Mouse (Mus musculus): ENCODE measurements at regions not wholly inside any gene's neighbourhood (a gene's known extent, or its start where the extent isn't known, plus 50 kb on each side); places are given as distances from the start of the nearest gene placed in this dataset.

DNA sequence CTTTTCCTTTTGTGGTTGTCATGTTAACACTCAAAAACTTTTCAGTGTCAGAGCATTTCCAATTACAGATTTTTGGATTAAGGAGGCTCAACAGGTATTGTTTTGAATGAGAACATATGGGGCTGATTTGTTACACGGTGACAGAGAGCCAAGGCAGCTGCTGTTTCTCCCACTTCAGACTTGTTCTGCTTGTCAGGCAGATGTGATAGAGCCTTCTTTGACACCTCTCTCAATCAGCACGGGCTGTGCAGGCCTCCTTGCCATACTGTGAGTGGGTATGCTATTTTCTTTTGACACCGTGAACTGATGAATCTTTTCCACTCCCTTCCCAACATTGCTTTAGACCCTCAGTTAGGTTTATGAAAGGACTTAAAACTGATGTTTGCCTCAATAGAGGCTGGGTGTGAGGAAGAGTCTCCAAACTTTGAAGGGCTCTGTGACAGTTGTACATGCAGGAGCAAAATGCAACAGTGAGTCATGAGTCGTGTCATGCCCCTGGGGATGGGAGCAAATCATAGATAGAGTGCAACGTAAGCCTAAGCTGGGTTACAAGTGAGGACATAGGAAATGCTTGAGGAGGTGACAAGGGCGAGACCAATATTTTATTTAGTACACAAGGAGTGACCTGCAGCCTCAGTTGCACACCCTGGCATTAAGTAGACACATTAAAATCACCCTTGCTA lies 317.4 kb downstream of the Ccser2 start:
- no peaks in the 10 kb centered on the region for H3K4me1 ChIP-seq (ENCODE audit: control insufficient read depth, insufficient read depth, low read length)
- H3K4me3 ChIP-seq (ENCODE audit: insufficient read depth, low read depth, low read length) = no peak overlapping the region
- no peak overlapping the region for H3K27ac ChIP-seq (ENCODE audit: insufficient read depth, low read depth, low read length)
- no peak for TF ChIP-seq POLR2A (IDR thresholded peaks at IDR 0.05; ENCODE audit: insufficient read depth, low read depth, low read length)
- TF ChIP-seq CTCF (IDR thresholded peaks at IDR 0.05; ENCODE audit: insufficient read depth, low read depth, low read length) = no peak
- WGBS = 86% methylated on average over 6 of the region's 6 CpGs

DNA sequence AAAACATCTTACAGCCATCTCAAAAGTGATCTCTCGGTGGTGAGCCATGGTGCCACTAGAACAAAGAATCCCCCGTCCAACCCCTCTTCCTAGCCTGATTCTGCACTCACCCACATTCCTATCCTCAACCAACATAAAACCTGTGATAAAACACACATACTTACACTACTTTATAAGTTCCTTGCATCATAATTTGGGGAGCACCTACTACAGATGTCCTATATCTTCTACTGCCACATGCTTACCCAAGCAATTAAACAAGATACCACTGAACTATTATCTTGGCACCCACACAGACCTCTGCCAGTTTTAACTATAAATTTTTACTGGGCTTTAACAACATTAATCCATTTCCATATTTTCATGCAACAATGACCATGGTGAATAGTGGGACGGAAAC lies 321.9 kb downstream of the Ccser2 start:
- 92% methylated on average over 3 of the region's 3 CpGs for WGBS
- no peak for TF ChIP-seq POLR2A (IDR thresholded peaks at IDR 0.05; ENCODE audit: insufficient read depth, low read depth, low read length)
- TF ChIP-seq CTCF (IDR thresholded peaks at IDR 0.05; ENCODE audit: insufficient read depth, low read depth, low read length) = no peak
- H3K27ac ChIP-seq (ENCODE audit: insufficient read depth, low read depth, low read length) = no peak overlapping the region

DNA sequence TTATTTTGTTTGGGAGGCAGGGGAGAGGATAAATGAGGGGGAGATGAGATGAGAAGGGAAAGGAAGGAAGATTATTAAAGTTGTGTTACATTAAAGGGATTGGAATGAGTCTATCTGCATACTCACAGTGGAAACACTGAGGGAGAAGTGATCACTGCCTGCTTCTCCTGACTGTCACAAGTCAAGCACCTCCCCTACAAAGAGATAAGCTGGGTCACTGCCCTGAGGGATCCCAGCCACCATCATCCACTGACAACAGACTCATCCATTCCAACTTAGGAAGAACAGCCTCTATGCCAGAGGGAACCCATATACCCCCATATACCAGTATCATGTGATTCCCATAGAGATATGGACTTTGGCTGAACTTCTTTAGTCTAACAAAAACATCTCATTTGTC lies 322.3 kb downstream of the Ccser2 start:
- Histone ChIP-seq H3K27ac (ENCODE audit: insufficient read depth, low read depth, low read length) (no peak overlapping the region), H3K4me3 (ENCODE audit: insufficient read depth, low read depth, low read length) (no peak overlapping the region), H3K4me1 (ENCODE audit: control insufficient read depth, insufficient read depth, low read length) (no peaks in the 10 kb centered on the region)
- TF ChIP-seq CTCF (IDR thresholded peaks at IDR 0.05; ENCODE audit: insufficient read depth, low read depth, low read length) (no peak), POLR2A (IDR thresholded peaks at IDR 0.05; ENCODE audit: insufficient read depth, low read depth, low read length) (no peak)

More for the DNA sequence above, 321.9 kb downstream of the Ccser2 start:
- no peaks in the 10 kb centered on the region for H3K4me1 ChIP-seq (ENCODE audit: control insufficient read depth, insufficient read depth, low read length)
- H3K4me3 ChIP-seq (ENCODE audit: insufficient read depth, low read depth, low read length) = no peak overlapping the region

DNA sequence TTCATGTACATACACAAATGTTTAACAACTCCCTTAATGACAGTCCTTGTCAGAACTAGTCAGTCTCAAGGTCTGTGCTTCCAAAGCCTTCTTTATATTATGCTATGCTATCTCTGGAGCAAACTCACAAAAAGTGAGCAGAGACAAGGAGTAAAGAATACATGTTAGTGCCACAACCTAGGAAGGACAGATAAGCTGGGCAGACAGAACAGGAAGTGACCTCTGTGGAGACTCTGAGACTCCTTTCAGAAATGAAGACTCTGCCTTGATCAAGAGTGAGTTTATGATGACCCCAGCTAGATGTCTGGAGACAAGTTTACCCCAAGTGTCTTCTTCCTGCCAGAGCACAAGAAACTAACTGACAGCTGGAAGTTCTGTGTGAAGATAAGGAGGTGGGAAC lies 343.8 kb downstream of the Ccser2 start:
- Histone ChIP-seq H3K4me3 (ENCODE audit: insufficient read depth, low read depth, low read length) (no peak overlapping the region), H3K4me1 (ENCODE audit: control insufficient read depth, insufficient read depth, low read length) (no peaks in the 10 kb centered on the region), H3K27ac (ENCODE audit: insufficient read depth, low read depth, low read length) (no peak overlapping the region; the same call in 1 of the 2 replicates)
- TF ChIP-seq CTCF (IDR thresholded peaks at IDR 0.05; ENCODE audit: insufficient read depth, low read depth, low read length) (no peak), POLR2A (IDR thresholded peaks at IDR 0.05; ENCODE audit: insufficient read depth, low read depth, low read length) (no peak)

DNA sequence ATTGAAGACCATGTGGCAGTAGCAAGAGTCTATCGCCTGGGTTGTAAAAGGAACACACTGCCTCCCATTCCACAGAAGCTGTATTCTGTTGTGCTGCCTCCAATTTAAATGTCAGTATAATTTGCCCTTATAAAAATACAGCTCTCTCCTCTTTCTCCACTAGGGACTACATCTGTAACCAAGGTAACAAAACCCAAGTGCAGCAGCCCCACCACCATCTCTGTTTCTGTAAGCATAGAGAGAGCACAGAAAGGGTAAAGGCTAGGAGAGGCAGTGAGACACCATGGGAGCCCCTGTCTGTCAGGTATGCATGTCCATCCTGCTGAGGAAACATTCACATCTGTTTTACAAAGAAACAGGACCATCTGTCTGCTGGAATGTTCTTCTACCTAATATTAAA lies 344.4 kb downstream of the Ccser2 start:
- TF ChIP-seq POLR2A (IDR thresholded peaks at IDR 0.05; ENCODE audit: insufficient read depth, low read depth, low read length) (no peak), CTCF (IDR thresholded peaks at IDR 0.05; ENCODE audit: insufficient read depth, low read depth, low read length) (no peak)
- H3K4me3 ChIP-seq (ENCODE audit: insufficient read depth, low read depth, low read length) = no peak overlapping the region
- peak overlapping the region; percentile 82 for H3K27ac ChIP-seq (ENCODE audit: insufficient read depth, low read depth, low read length)
- 44% methylated on average over 1 of the region's 1 CpGs for WGBS
- no peaks in the 10 kb centered on the region for H3K4me1 ChIP-seq (ENCODE audit: control insufficient read depth, insufficient read depth, low read length)

DNA sequence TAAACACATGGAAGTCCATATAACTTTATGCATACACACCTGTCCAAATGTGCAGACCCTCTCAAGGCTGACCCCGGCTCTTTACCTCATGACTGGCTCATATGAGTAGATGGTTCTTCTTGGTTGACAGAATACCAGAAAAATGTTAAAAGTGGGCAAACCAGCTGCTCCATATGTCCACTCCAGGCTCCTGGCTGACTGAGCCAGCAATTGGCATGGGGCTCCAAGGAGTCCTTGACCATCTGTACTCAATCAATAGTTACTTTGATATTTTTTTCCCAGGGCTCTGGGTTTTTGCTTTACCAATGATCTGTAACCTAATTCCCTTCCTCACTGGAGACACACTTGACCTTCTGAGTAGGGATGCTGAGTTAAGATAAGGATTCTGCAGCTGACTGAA lies 345.5 kb downstream of the Ccser2 start:
- WGBS = 87% methylated on average over 1 of the region's 1 CpGs
- no peak overlapping the region for H3K4me3 ChIP-seq (ENCODE audit: insufficient read depth, low read depth, low read length)
- no peaks in the 10 kb centered on the region for H3K4me1 ChIP-seq (ENCODE audit: control insufficient read depth, insufficient read depth, low read length)
- no peak for TF ChIP-seq POLR2A (IDR thresholded peaks at IDR 0.05; ENCODE audit: insufficient read depth, low read depth, low read length)
- no peak overlapping the region for H3K27ac ChIP-seq (ENCODE audit: insufficient read depth, low read depth, low read length)

DNA sequence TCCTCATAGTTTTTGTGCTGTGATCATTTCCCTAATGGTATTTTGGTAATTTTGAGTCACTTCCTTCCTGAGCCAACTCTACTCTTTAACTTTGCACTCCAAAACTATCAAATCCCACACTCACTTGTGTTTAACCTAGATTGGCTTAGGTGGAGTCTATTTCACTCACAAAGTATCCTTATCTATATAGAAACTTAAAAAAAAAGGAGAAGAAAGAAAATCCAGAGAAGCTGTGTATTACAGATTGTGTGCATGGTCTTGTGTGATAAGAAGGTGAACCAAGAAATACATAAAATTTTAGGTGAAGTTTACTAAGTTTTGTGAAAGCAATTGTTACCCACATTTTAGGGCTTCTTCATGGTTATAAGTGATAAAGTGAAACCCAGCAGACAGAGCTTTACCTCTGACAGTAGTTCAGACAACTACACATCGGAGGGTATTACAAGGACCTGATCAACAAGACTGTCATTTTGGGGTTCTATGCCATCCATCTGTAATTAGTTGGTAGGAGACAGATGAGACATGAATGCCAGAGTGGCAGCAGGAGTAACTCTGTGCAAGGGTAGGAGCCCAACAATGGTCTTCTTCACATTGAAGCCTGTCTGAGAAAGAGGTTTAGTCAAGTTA lies 350.0 kb downstream of the Ccser2 start:
- no peaks in the 10 kb centered on the region for H3K4me1 ChIP-seq (ENCODE audit: control insufficient read depth, insufficient read depth, low read length)
- TF ChIP-seq POLR2A (IDR thresholded peaks at IDR 0.05; ENCODE audit: insufficient read depth, low read depth, low read length) = no peak
- TF ChIP-seq CTCF (IDR thresholded peaks at IDR 0.05; ENCODE audit: insufficient read depth, low read depth, low read length) = no peak
- H3K4me3 ChIP-seq (ENCODE audit: insufficient read depth, low read depth, low read length) = no peak overlapping the region
- WGBS = 96% methylated on average over 1 of the region's 1 CpGs
- no peak overlapping the region for H3K27ac ChIP-seq (ENCODE audit: insufficient read depth, low read depth, low read length)

DNA sequence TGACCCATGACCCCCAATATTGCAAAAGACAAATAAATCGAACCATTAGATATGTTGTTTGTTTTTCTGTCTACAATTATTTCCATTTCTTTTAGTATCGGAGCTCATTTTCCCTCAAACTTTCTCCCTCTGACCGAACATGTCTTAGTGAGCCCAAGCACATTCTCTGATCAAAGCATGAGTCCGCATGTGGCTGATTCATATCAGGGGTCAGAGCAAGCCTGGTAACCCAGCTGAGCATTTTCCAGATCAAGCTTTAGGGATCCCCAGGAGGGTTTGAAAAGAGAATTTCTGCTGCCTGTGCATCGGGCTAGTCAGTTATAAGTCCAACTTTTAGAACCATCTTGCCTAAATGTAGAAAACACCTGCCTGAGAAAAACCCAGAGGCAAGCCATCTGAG lies 350.6 kb downstream of the Ccser2 start:
- TF ChIP-seq CTCF (IDR thresholded peaks at IDR 0.05; ENCODE audit: insufficient read depth, low read depth, low read length) (no peak), POLR2A (IDR thresholded peaks at IDR 0.05; ENCODE audit: insufficient read depth, low read depth, low read length) (no peak)
- H3K27ac ChIP-seq (ENCODE audit: insufficient read depth, low read depth, low read length) = no peak overlapping the region
- H3K4me3 ChIP-seq (ENCODE audit: insufficient read depth, low read depth, low read length) = no peak overlapping the region
- no peaks in the 10 kb centered on the region for H3K4me1 ChIP-seq (ENCODE audit: control insufficient read depth, insufficient read depth, low read length)
- 94% methylated on average over 5 of the region's 5 CpGs for WGBS

DNA sequence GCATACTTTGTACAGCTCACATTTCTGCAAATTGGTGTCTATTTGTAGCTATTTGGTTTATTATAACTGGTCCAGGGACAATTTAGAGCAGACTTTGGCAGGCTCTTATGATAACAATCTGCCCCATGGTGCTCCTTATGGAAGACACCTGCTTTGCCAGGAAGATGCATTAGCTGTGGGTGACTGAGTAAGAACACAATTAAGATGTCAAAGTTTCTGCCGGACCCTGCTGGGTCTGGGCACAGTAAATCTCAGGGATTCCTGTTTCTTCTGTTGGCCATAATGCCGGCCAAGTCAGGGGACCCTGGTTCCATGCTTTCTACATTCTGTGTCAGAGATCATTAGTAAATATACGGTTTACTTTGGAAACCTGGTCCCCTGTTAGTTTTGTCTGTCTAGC lies 353.7 kb downstream of the Ccser2 start:
- Histone ChIP-seq H3K4me3 (ENCODE audit: insufficient read depth, low read depth, low read length) (no peak overlapping the region), H3K4me1 (ENCODE audit: control insufficient read depth, insufficient read depth, low read length) (no peaks in the 10 kb centered on the region), H3K27ac (ENCODE audit: insufficient read depth, low read depth, low read length) (no peak overlapping the region)
- WGBS = 91% methylated on average over 3 of the region's 3 CpGs
- TF ChIP-seq POLR2A (IDR thresholded peaks at IDR 0.05; ENCODE audit: insufficient read depth, low read depth, low read length) (no peak), CTCF (IDR thresholded peaks at IDR 0.05; ENCODE audit: insufficient read depth, low read depth, low read length) (no peak)
